Mouse (Mus musculus) lung, embryonic 16.5 days (tissue): ENCODE measurements around the gene Evx2. TPM values are rescaled to one million over a fixed set of nuclear protein-coding genes. Genes with fewer than 3 reads are reported as not detected.

ENCODE experiments used
- ATAC-seq: fragments of 200-750 bp; cut with Nextera tagmentation; 2 replicates; pipeline ENCODE4 v1.8.0; 2017; ENCODE audit warnings: low read depth, mild to moderate bottlenecking, moderate library complexity
- H3K27ac ChIP-seq: fragments of 300-500 bp; sonication (generic); 2 replicates; pipeline ENCODE4 v1.5.1; 2014; ENCODE audit warnings: mild to moderate bottlenecking, control low read depth, low read length
- H3K27me3 ChIP-seq: fragments of 300-500 bp; sonication (generic); 2 replicates; pipeline ENCODE4 v1.6.1; 2014; ENCODE audit warnings: low read depth, low read length, mixed read lengths; ENCODE audit not compliant: control insufficient read depth, insufficient read depth
- H3K36me3 ChIP-seq: fragments of 300-500 bp; sonication (generic); 2 replicates; pipeline ENCODE4 v1.6.1; 2014; ENCODE audit warnings: low read length; ENCODE audit not compliant: control insufficient read depth, insufficient read depth
- H3K4me1 ChIP-seq: fragments of 300-500 bp; sonication (generic); replicated peaks from 2 replicates; pipeline ENCODE4 v1.6.1; 2014; ENCODE audit warnings: low read length, mixed read lengths; ENCODE audit not compliant: control insufficient read depth, insufficient read depth
- H3K4me2 ChIP-seq: fragments of 300-500 bp; sonication (generic); 2 replicates; pipeline ENCODE4 v1.6.1; 2014; ENCODE audit warnings: low read depth, low read length, control low read depth
- H3K4me3 ChIP-seq: fragments of 300-500 bp; sonication (generic); 2 replicates; pipeline ENCODE4 v1.5.1; 2014; ENCODE audit warnings: mild to moderate bottlenecking, low read length, control low read depth
- H3K9ac ChIP-seq: fragments of 300-500 bp; sonication (generic); 2 replicates; pipeline ENCODE4 v1.6.1; 2014; ENCODE audit warnings: low read length, control low read depth
- H3K9me3 ChIP-seq: fragments of 300-500 bp; sonication (generic); 2 replicates; pipeline ENCODE4 v1.6.1; 2016; ENCODE audit warnings: low read length; ENCODE audit not compliant: control insufficient read depth
- WGBS: fragments of 180-500 bp; shearing (Covaris S2); extraction: QIAGEN DNeasy Blood & Tissue Kit; methylation state at CpG from one replicate; pipeline ENCODE4 v1.1.7; 2014; 5-methylcytosine and 5-hydroxymethylcytosine counted together
- polyA plus RNA-seq: library from polyadenylated mRNA; unstranded; fragments of >200 nt; fragmentation: Nextera tagmentation; extraction: Ambion mirVana; gene quantifications from 2 replicates; pipeline ENCODE4 v1.2.1, GENCODE M21; 2015

The Evx2 gene
- polyA plus RNA-seq, 1 experiment from 2014 or later: not detected

DNA sequence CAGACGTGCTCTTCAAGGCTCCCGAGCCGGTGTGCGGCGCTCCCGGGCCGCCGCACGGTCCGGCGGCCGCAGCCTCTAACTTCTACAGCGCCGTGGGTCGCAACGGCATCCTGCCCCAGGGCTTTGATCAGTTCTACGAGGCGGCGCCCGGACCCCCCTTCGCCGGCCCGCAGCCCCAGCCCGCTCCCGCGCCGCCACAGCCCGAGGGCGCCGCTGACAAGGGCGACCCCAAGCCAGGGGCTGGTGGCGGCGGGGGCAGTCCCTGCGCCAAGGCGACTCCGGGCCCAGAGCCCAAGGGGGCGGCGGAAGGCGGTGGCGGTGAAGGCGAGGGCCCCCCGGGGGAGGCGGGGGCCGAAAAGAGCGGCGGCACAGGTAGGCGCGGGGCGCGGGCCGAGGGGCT, 23.4 kb upstream of the Evx2 start:
- Histone ChIP-seq H3K4me1 (peaks cover 10% of the 10 kb centered on the region; the same call in 1 of the 2 replicates), H3K4me2 (peak overlapping the region; percentile 34; the same call in 1 of the 2 replicates), H3K27ac (no peak overlapping the region), H3K27me3 (peaks cover 94% of the 10 kb centered on the region), H3K9me3 (no peaks in the 10 kb centered on the region), H3K4me3 (peak overlapping the region; percentile 8; the same call in 1 of the 2 replicates), H3K9ac (no peak overlapping the region), H3K36me3 (no peaks in the 10 kb centered on the region)
- ATAC-seq: no peak
- WGBS: under 1% methylated on average over 21 of the region's 51 CpGs

GRCm38 (mm10) chr2:74681594-74682531, 22.5 kb upstream of the Evx2 start:
- Histone ChIP-seq H3K27me3 (peaks cover 94% of the 10 kb centered on the region), H3K4me1 (peaks cover 10% of the 10 kb centered on the region; the same call in 1 of the 2 replicates), H3K4me3 (peak overlapping the region; percentile 24), H3K27ac (no peak overlapping the region), H3K9me3 (no peaks in the 10 kb centered on the region), H3K9ac (no peak overlapping the region), H3K4me2 (peak overlapping the region; percentile 34), H3K36me3 (no peaks in the 10 kb centered on the region)
- peak; percentile 39; the same call in 1 of the 2 replicates for ATAC-seq
- 1% methylated on average over 71 of the region's 78 CpGs for WGBS

DNA sequence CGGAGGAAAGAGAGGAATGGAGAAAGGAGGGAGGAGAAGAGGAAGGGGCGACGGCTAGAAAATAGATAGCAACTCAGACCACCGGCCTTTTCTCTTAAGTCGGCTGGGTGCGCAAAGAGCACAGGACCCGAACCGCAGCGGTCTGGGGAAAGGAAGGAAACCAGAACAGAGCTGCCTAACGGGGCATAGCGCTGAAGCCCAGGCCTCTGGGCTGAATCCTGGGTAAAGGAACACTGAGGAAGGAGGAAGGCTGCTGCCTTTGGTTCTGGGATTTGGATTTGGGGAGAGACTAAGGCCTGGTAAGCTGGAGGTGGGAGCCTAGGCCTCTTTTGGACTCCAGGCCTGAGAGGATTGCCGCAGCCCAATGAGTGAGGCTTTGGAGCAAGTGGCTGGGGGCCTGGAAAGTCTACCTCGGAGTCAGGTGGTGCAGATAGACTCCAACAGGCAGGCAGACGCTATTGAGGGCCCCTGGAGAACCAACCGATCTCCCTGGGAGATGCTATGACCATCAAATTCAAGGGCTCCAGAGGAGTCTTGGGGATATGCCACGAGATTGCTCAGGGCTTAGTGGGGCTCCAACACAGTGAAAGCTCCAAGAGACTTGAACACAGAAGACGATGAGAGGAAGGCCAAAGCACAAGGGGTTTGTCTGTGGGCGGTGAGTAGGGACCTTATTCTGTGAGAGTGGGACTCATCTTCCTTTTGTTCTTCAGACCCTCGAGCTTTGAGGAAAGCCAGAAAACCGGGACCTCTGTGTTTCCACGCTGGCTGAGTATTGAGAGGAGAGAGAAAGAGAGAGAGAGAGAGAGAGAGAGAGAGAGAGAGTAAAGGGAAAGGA, 21.4 kb upstream of the Evx2 start:
- ATAC-seq: no peak
- Histone ChIP-seq H3K9ac (no peak overlapping the region), H3K4me3 (no peak overlapping the region)

GRCm38 (mm10) chr2:74679980-74680379, 20.6 kb upstream of the Evx2 start:
- Histone ChIP-seq H3K36me3 (no peaks in the 10 kb centered on the region), H3K9ac (no peak overlapping the region), H3K4me1 (peaks cover 10% of the 10 kb centered on the region; the same call in 1 of the 2 replicates), H3K4me2 (no peak overlapping the region), H3K9me3 (no peaks in the 10 kb centered on the region), H3K27me3 (peaks cover 99% of the 10 kb centered on the region), H3K4me3 (no peak overlapping the region), H3K27ac (no peak overlapping the region)
- whole genome bisulfite sequencing: under 1% methylated on average over 23 of the region's 23 CpGs
- ATAC-seq: no peak

More for the DNA sequence above, 21.4 kb upstream of the Evx2 start:
- H3K36me3 ChIP-seq: no peaks in the 10 kb centered on the region
- no peak overlapping the region for H3K27ac ChIP-seq
- peaks cover 10% of the 10 kb centered on the region; the same call in 1 of the 2 replicates for H3K4me1 ChIP-seq
- WGBS: 4% methylated on average over 21 of the region's 21 CpGs
- no peaks in the 10 kb centered on the region for H3K9me3 ChIP-seq
- H3K4me2 ChIP-seq: no peak overlapping the region
- H3K27me3 ChIP-seq: peaks cover 98% of the 10 kb centered on the region

DNA sequence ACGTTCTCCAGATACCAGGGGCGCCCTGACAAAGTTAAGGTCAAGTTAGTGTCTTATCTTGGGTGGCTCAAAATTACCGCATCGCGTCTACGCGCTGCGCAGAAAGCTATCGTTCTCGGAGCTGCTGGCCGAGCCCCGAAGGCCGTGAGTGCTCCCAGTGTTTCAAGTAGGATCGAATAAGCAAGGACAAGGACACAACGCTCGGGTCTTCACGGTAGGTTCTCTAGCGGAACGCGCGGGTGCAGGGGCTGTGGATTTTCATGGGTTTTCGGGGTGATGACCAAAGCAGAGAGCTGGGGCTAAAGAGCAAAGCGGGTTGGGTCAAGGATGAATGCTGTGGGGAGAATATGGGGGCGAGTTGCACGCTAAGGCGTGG, 20.2 kb upstream of the Evx2 start:
- Histone ChIP-seq H3K9ac (no peak overlapping the region), H3K4me3 (no peak overlapping the region), H3K9me3 (no peaks in the 10 kb centered on the region), H3K4me2 (no peak overlapping the region), H3K4me1 (peaks cover 10% of the 10 kb centered on the region; the same call in 1 of the 2 replicates), H3K27ac (no peak overlapping the region), H3K36me3 (no peaks in the 10 kb centered on the region), H3K27me3 (peaks cover 99% of the 10 kb centered on the region)
- no peak for ATAC-seq
- WGBS: under 1% methylated on average over 26 of the region's 26 CpGs

DNA sequence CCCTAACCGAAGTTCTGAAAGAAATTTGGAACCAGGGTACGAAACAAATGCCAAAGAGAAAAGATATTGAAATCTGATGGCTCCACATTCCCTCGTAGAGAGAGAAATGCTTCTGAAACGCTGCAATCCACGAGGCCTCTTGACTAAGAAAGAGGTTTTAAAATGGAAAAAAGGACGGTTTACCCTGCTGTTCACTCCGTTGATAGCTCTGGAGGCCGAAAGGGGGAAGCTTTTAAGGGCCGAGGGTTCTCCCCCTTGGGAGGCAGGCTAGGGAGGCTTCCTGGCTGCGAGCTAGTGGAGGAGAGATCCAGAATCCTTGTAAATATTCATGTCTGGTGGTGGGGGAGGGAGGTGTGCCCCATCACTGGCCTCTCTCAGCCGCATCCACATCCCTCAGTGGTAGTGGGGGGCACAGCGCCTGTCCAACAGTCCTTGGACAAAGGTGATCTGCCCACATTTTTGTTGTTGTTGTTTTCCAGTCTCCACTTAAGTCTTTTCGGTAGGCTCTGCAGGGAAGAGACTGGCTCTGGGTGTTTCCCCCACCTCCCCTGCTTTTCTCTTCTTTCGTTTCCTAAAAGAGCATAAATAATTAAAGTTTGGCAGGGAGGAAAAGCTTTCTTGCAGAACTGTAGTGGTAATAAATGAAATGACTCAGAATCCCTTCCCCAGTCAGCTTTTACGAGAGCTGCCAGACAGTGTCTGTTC, 19.7 kb upstream of the Evx2 start, which contains the start of gene Hoxd11:
Gene Hoxd11 (plus strand): TSS at position 667 of the 705 bp plus-strand sequence.
- 2% methylated on average over 15 of the region's 15 CpGs for WGBS
- H3K36me3 ChIP-seq: no peaks in the 10 kb centered on the region
- peaks cover 10% of the 10 kb centered on the region; the same call in 1 of the 2 replicates for H3K4me1 ChIP-seq
- H3K9me3 ChIP-seq: no peaks in the 10 kb centered on the region
- no peak for ATAC-seq
- H3K4me3 ChIP-seq: no peak within 1 kb of the TSS
- H3K27ac ChIP-seq: no peak within 1 kb of the TSS
- H3K27me3 ChIP-seq: peaks cover 99% of the 10 kb centered on the region
- H3K4me2 ChIP-seq: no peak within 1 kb of the TSS
- no peak within 1 kb of the TSS for H3K9ac ChIP-seq

GRCm38 (mm10) chr2:74677106-74677505, 17.7 kb upstream of the Evx2 start:
- ATAC-seq: no peak
- H3K9ac ChIP-seq: no peak overlapping the region
- no peaks in the 10 kb centered on the region for H3K36me3 ChIP-seq
- no peak overlapping the region for H3K4me2 ChIP-seq
- peaks cover 4% of the 10 kb centered on the region; the same call in 1 of the 2 replicates for H3K4me1 ChIP-seq
- peaks cover 99% of the 10 kb centered on the region for H3K27me3 ChIP-seq
- H3K9me3 ChIP-seq: no peaks in the 10 kb centered on the region
- H3K4me3 ChIP-seq: no peak overlapping the region
- 23% methylated on average over 2 of the region's 2 CpGs for WGBS
- H3K27ac ChIP-seq: no peak overlapping the region

GRCm38 (mm10) chr2:74676376-74677052, 17.2 kb upstream of the Evx2 start:
- Histone ChIP-seq H3K9me3 (no peaks in the 10 kb centered on the region), H3K9ac (no peak overlapping the region), H3K4me2 (no peak overlapping the region), H3K27me3 (peaks cover 99% of the 10 kb centered on the region), H3K4me1 (no peaks in the 10 kb centered on the region), H3K36me3 (no peaks in the 10 kb centered on the region), H3K27ac (no peak overlapping the region), H3K4me3 (no peak overlapping the region)
- 4% methylated on average over 9 of the region's 9 CpGs for WGBS
- ATAC-seq: no peak
